Mouse (Mus musculus) midbrain, embryonic 16.5 days (tissue): ENCODE data around the gene Ebf3. TPM values are rescaled to one million over a fixed set of nuclear protein-coding genes. Genes with fewer than 3 reads are reported as not detected.

ENCODE experiments used
- ATAC-seq: fragments of 200-750 bp; cut with Nextera tagmentation; 2 replicates; pipeline ENCODE4 v1.8.0; 2017; ENCODE audit warnings: moderate TSS enrichment
- H3K27ac ChIP-seq: fragments of 300-500 bp; sonication (generic); 2 replicates; pipeline ENCODE4 v1.5.1; 2014; ENCODE audit warnings: mild to moderate bottlenecking, low read length, mixed read lengths
- H3K27me3 ChIP-seq: fragments of 300-500 bp; sonication (generic); 2 replicates; pipeline ENCODE4 v1.6.1; 2014; ENCODE audit warnings: low read depth, low read length, mixed read lengths; ENCODE audit not compliant: control insufficient read depth, insufficient read depth
- H3K36me3 ChIP-seq: fragments of 300-500 bp; sonication (generic); 2 replicates; pipeline ENCODE4 v1.6.1; 2014; ENCODE audit warnings: mild to moderate bottlenecking, low read length, moderate library complexity, mixed read lengths; ENCODE audit not compliant: control insufficient read depth, insufficient read depth
- H3K4me1 ChIP-seq: fragments of 300-500 bp; sonication (generic); 2 replicates; pipeline ENCODE4 v1.6.1; 2014; ENCODE audit warnings: mild to moderate bottlenecking, low read length, mixed read lengths; ENCODE audit not compliant: control insufficient read depth, insufficient read depth
- H3K4me2 ChIP-seq: fragments of 300-500 bp; sonication (generic); 2 replicates; pipeline ENCODE4 v1.6.1; 2014; ENCODE audit warnings: mild to moderate bottlenecking, low read length, mixed read lengths
- H3K4me3 ChIP-seq: fragments of 300-500 bp; sonication (generic); 2 replicates; pipeline ENCODE4 v1.5.1; 2014; ENCODE audit warnings: low read depth, mild to moderate bottlenecking, low read length, moderate library complexity, mixed read lengths
- H3K9ac ChIP-seq: fragments of 300-500 bp; sonication (generic); 2 replicates; pipeline ENCODE4 v1.6.1; 2014; ENCODE audit warnings: low read depth, low read length, mixed read lengths
- H3K9me3 ChIP-seq: fragments of 300-500 bp; sonication (generic); replicated peaks from 2 replicates; pipeline ENCODE4 v1.6.1; 2014; ENCODE audit warnings: mild to moderate bottlenecking, low read length, mixed read lengths; ENCODE audit not compliant: control insufficient read depth, poor library complexity, severe bottlenecking
- WGBS: fragments of 180-500 bp; shearing (Covaris S2); extraction: QIAGEN DNeasy Blood & Tissue Kit; methylation state at CpG from one replicate; pipeline ENCODE4 v1.1.7; 2014; 5-methylcytosine and 5-hydroxymethylcytosine counted together
- polyA plus RNA-seq: library from polyadenylated mRNA; unstranded; fragments of >200 nt; fragmentation: Nextera tagmentation; extraction: Ambion mirVana; gene quantifications from 2 replicates; pipeline ENCODE4 v1.2.1, GENCODE M21; 2015

Gene Ebf3
- polyA plus RNA-seq, 1 experiment from 2014 or later: 8.8 TPM

DNA sequence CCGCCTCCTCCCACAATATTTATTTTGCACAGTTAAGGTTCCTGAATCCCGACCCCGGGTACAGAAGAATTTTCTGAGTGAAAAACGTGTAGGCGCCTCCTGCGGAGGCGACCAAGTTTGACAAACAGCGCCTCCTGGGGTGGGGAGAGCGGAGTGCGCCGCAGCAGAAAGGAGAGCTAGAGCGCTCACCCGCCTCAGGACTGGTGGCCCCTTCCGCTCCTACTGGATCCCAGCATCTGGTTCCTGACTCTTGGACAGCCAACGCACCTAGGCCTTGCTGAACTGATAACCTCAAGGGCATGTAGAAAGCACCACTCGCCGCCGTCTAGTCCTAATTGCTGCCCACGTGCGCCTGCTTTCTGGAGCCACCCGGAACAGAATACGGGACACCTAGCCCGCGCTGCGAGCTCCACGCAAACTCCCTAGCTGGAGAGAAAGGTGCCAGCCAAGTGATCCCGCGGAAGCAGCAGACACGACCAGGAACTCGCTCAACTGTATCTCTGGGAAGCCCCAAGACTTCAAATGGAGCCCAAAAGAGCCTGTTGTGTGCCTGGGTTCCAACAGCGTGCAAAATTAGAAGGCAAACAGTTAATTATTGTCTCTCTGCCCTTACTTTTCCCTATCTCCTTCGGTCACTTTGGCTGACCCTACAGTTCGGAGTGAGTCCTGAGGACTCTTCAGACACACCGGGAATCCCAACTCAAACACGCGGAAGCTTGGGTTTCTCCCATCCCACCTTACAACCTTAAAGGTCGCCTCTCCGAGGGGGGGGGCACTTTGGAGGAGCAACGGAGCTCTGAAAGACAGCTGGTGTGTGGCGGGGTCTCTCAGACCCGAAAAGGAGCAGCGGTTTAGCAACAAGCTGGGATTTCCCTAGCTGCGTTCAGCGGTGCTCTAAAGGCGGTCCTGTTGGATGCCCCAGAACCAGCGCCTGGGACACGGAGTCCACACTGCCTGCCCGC is 5.0 kb upstream of the Ebf3 start:
- WGBS: under 1% methylated on average over 48 of the region's 48 CpGs
- Histone ChIP-seq H3K4me1 (peaks cover 35% of the 10 kb centered on the region), H3K9ac (peak overlapping the region; percentile 50; the same call in 1 of the 2 replicates), H3K27me3 (peaks cover 37% of the 10 kb centered on the region), H3K4me2 (peak overlapping the region; percentile 67), H3K27ac (peak overlapping the region; percentile 87), H3K9me3 (no peaks in the 10 kb centered on the region), H3K36me3 (no peaks in the 10 kb centered on the region), H3K4me3 (peak overlapping the region; percentile 27)
- ATAC-seq: no peak

DNA sequence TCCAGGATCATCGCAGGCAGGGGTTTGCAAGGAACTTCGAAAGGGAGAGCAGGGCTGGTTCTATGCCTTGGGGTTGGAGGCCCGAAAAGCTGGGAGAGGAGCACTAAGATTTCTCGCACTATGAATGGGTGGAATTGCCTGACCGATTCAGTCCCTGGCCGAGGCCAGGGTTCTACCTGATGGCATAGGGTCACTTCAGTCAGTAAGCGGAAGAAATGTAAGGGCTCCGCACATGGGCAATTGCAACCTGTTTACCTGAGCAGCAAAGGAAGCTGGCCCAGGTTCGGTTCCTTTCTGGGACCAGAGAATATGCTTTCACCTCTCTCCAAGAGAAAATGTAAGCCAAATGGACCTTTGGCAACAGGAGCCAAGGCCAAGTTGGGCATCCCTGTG is 4.1 kb upstream of the Ebf3 start:
- Histone ChIP-seq H3K9me3 (no peaks in the 10 kb centered on the region), H3K4me2 (peak overlapping the region; percentile 67), H3K27ac (peak overlapping the region; percentile 87), H3K4me1 (peaks cover 35% of the 10 kb centered on the region), H3K27me3 (peaks cover 33% of the 10 kb centered on the region), H3K4me3 (peak overlapping the region; percentile 23; the same call in 1 of the 2 replicates), H3K36me3 (no peaks in the 10 kb centered on the region), H3K9ac (peak overlapping the region; percentile 50)
- no peak for ATAC-seq
- 5% methylated on average over 9 of the region's 9 CpGs for WGBS

DNA sequence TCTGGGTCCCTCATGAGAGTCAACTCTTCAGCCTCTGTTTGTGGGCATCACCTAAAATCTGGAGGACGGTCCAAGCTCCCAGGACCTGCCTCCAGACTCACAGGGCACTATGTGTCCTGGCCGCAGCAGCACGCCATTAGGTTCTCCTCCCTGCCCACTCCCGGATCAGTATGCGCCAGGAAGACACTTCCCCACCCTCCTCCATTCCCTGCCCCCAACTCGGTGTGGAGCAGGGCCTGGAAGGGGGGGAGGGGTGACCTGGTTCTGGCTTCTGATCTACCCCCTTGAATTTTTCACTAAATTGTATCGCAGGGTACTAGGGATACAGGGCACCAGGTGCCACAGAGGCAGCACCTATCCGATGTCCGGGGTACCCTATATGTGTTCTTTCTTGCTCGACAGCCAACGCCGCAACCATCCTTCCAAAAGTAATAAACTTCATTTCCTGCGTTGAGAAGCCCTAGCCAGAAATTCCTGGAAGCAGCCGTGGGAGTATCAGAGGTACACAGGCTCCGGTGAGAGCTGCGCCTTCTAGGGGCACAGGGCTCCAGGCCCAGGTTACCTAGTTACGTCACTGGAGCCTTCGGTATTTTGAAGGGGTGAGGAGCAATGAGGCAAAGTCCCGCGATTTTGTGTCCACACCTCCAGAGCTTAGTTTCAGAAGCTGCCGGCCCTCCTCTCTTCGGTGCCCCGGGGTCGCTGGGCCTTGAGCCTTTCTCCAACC is 3.6 kb upstream of the Ebf3 start:
- Histone ChIP-seq H3K36me3 (no peaks in the 10 kb centered on the region), H3K27me3 (peaks cover 29% of the 10 kb centered on the region), H3K27ac (peak overlapping the region; percentile 87), H3K4me2 (peak overlapping the region; percentile 67), H3K9me3 (no peaks in the 10 kb centered on the region), H3K9ac (peak overlapping the region; percentile 55), H3K4me3 (peak overlapping the region; percentile 32), H3K4me1 (peaks cover 34% of the 10 kb centered on the region)
- no peak for ATAC-seq
- WGBS: 2% methylated on average over 24 of the region's 24 CpGs

DNA sequence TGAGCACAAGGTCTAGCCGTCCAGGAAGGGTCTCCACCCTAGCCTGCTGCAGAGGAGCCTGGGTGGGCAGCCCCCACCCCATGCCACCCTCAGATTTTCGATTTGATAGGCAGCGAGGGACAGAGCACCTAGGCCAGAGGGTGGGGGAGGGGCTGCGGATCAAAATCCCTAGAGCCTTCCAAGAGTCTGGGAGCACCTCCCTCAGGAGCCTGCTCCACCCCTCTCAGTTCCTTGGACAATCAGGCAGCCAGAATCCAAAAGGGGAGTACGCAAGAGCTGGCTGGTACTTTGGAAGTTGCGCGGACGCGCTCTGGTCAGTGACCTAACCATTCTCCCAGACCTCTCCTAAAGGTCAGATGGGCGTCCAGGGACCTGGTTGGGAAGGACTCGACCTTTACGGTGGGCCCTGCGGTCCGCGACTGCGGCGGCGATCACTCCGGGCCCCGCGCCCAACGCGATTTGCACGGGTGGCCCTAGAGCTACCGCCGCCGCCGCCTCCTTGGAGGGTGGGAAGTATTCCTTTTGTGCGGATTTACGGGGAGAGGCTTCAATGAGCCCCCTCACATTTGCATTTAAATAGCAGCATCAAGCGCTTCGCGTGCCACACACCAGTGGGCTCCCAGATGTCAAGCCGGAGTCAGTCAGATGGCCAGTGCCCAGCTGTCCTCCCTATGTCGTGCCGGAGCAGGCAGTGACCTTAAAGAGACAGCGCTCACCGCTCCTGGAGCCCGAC is 2.8 kb upstream of the Ebf3 start:
- Histone ChIP-seq H3K27ac (peak overlapping the region; percentile 87), H3K4me1 (peaks cover 27% of the 10 kb centered on the region), H3K4me2 (peak overlapping the region; percentile 67), H3K9ac (peak overlapping the region; percentile 55), H3K36me3 (no peaks in the 10 kb centered on the region), H3K4me3 (peak overlapping the region; percentile 32), H3K9me3 (no peaks in the 10 kb centered on the region), H3K27me3 (peaks cover 26% of the 10 kb centered on the region)
- no peak for ATAC-seq
- 1% methylated on average over 37 of the region's 39 CpGs for WGBS

DNA sequence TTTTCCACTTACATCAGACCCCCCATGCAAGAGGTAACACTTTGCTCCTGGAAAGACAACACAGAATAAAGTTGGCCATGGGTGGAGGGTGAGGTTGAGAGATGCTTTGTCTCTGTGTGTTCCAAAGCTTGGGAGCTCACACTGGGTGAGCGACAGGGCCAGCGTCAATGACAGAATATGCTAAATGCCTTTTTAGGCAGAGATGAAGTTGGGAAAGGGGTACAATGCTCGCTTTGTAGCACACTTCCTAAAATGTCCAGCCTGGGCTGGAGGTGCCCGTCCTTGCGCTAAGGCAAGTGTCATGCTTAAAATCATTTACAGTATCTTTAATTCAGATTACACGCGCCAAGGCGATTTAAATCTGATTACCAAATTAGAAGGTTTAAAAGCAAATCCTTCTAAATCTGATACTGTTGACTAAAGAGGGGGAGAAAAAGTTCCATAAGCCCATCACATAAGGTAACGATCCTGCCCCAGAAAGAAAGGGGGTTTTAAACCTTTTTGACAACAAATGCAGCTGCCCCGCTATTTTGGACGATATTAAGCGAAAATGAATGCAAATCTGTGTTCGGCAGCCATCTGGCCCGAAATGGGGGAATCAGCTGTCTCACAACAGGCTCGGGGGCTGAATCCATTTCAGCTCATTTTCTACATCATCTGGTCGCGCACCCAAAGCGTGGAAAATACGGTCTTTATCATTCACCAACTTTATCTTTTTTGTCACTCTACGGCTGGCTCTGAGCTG is 2.1 kb upstream of the Ebf3 start:
- Histone ChIP-seq H3K4me1 (peaks cover 24% of the 10 kb centered on the region), H3K27me3 (peaks cover 22% of the 10 kb centered on the region), H3K9ac (peak overlapping the region; percentile 55), H3K36me3 (no peaks in the 10 kb centered on the region), H3K9me3 (no peaks in the 10 kb centered on the region), H3K4me2 (peak overlapping the region; percentile 67), H3K27ac (peak overlapping the region; percentile 87), H3K4me3 (peak overlapping the region; percentile 32)
- no peak for ATAC-seq
- WGBS: 2% methylated on average over 20 of the region's 20 CpGs

DNA sequence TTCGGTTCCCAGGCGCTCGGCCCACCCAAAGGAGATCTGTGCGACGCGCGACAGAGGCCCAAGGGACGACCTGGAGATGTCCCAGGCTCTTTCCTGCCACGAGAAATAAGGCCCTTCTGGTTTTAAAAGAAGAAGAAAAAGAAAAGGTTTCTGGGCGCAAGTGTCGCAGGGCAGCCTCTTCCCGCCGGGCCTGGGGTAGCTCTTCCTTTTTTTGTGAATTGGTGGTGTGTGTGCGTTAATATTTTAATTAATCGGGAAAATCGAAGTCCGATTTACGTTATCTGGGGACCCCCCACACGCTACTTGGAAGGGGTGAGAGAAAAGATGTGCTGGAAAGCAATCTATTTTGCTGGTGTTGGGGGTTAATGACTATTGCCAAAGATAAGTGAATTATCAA is 1.3 kb upstream of the Ebf3 start:
- H3K4me3 ChIP-seq: peak overlapping the region; percentile 53
- H3K27me3 ChIP-seq: peaks cover 18% of the 10 kb centered on the region
- ATAC-seq: no peak
- peak overlapping the region; percentile 87 for H3K27ac ChIP-seq
- H3K4me1 ChIP-seq: peaks cover 20% of the 10 kb centered on the region
- peak overlapping the region; percentile 67 for H3K4me2 ChIP-seq
- H3K9me3 ChIP-seq: no peaks in the 10 kb centered on the region
- H3K9ac ChIP-seq: peak overlapping the region; percentile 70
- no peaks in the 10 kb centered on the region for H3K36me3 ChIP-seq
- WGBS: under 1% methylated on average over 19 of the region's 19 CpGs

DNA sequence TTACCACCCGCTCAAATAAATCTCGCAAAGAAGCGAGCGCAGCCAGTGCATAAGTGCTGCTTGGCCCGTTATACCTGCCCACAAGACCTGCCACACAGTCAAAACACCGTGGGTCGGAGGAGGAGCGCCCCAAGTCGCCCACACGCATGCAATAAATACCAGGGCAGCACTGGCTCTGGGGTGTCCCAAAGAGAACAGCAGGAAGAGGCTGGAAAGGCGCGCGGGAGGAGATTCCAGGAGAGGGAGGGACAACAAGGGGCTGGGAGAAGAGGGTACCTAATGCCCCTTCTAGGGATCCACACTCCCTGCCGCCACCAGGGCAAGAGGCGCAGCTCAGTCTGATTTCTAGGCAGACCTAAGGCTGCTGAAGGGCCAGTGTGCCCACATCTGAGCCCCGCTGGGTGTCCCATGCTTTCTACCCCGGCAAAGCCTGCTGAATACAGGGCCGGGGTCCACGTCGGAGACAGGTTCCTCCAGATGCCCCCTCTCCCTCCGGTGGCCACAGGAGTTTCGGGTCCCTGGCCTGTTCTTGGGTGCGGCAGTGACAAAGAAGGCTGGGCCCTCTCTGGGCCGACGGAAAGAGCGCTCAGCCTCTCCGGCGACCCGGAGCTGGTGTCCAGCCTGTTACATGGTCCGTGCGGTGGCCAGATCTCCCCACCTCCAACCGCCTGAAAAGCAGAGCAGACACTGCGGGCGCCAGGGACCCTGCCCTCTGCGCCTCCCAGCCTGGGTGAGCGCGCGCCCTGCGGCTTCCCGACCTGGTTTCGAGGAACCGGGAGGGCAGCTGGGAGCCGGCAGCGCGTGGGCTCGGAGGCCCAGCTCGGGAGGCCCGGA is 682 bp upstream of the Ebf3 start:
- H3K9ac ChIP-seq: peak overlapping the region; percentile 70
- H3K9me3 ChIP-seq: no peaks in the 10 kb centered on the region
- peak overlapping the region; percentile 87 for H3K27ac ChIP-seq
- peaks cover 22% of the 10 kb centered on the region for H3K4me1 ChIP-seq
- peak; percentile 53; the same call in 1 of the 2 replicates for ATAC-seq
- peaks cover 15% of the 10 kb centered on the region for H3K27me3 ChIP-seq
- 1% methylated on average over 47 of the region's 48 CpGs for WGBS
- H3K4me3 ChIP-seq: peak overlapping the region; percentile 53
- peak overlapping the region; percentile 67 for H3K4me2 ChIP-seq
- H3K36me3 ChIP-seq: no peaks in the 10 kb centered on the region
